Mouse (Mus musculus) kidney, adult 2 months (tissue): ENCODE results near the gene Drg1.
"Not testable (repeated sequence)": the region's sequence is repeated elsewhere in the genome, so short reads cannot be mapped to it uniquely, and the experiment has no call there.

Source experiments
- CTCF ChIP-seq: fragments of 200-500 bp; conservative IDR thresholded peaks from 2 replicates; pipeline ENCODE4 v1.5.1; 2011; ENCODE audit warnings: low read depth, mild to moderate bottlenecking, control low read depth, low read length, moderate library complexity, mixed read lengths; ENCODE audit not compliant: insufficient read depth, insufficient read length
- POLR2A ChIP-seq: fragments of 200-500 bp; IDR thresholded peaks from one replicate; pipeline ENCODE4 v1.6.1; 2011; ENCODE audit warnings: low read depth, low read length, control low read depth

GRCm38 (mm10) chr11:3171931-3172330 is 94.3 kb downstream of the Drg1 start:
- not testable (repeated sequence) for TF ChIP-seq CTCF, POLR2A
